ENCODE assay signal across 8 mouse cellular contexts in the genomic region with DNA sequence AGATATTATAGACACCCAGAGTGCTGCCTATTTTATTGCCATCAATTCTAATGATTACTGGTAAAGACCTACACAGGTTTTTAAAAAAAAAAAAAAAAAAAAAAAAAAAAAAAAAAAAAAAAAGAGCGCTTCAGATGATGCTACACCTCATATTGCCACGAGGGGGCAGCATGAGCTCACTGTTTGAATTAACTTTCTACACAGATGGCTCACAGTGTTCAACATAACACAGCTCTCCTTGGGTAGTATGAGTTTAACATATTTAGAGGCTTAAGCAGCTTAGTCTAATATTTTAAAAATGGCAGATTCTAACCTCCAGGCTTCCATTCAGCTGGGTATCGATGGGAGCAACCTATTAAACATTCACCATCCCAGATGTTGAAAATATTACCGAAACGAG. TPM values are rescaled to one million over a fixed set of nuclear protein-coding genes. Genes with fewer than 3 reads are reported as not detected.
DNase-seq lines count a peak whose midpoint lies in the region; ATAC-seq and TF ChIP-seq lines count a peak whose summit lies in the region.

No protein-coding gene starts in this region.

- H3K27me3 ChIP-seq in kidney, adult 2 months (replicated peaks; ENCODE audit: control insufficient read depth, insufficient read depth, low read length) = no peaks in the 10 kb centered on the region; the same call in 1 of the 2 replicates
- no peaks in the 10 kb centered on the region for H3K27me3 ChIP-seq in kidney, embryonic 15.5 days
- H3K27me3 ChIP-seq in G1E (ENCODE audit: insufficient read depth, low read length) = peaks cover 8% of the 10 kb centered on the region; the same call in 1 of the 2 replicates
- no peaks in the 10 kb centered on the region for H3K27me3 ChIP-seq in forebrain, postnatal 0 days (ENCODE audit: insufficient read depth, low read length)
- no peaks in the 10 kb centered on the region for H3K27me3 ChIP-seq in midbrain, embryonic 16.5 days (ENCODE audit: control insufficient read depth, insufficient read depth, low read depth, low read length)

- H3K4me3 ChIP-seq in kidney, adult 2 months (ENCODE audit: insufficient read depth, low read depth, low read length) = no peak overlapping the region
- H3K4me3 ChIP-seq in kidney, embryonic 15.5 days (replicated peaks) = no peak overlapping the region
- H3K4me3 ChIP-seq in G1E (ENCODE audit: low read depth, low read length) = no peak overlapping the region
- no peak overlapping the region for H3K4me3 ChIP-seq in forebrain, postnatal 0 days (ENCODE audit: low read depth, low read length)
- no peak overlapping the region for H3K4me3 ChIP-seq in midbrain, embryonic 16.5 days (ENCODE audit: low read depth, low read length)

- intact Hi-C loops in left cerebral cortex, postnatal 25 days (cut with DNase I) = loop anchor here (2.0 kb wide), 1 partner anchor 425 kb away; no protein-coding TSS in a partner anchor

- no peak for TF ChIP-seq POLR2A in kidney, adult 2 months (IDR thresholded peaks at IDR 0.05; ENCODE audit: low read depth, low read length)

- H3K4me2 ChIP-seq in kidney, embryonic 15.5 days = no peak overlapping the region
- no peak overlapping the region for H3K4me2 ChIP-seq in forebrain, postnatal 0 days (ENCODE audit: low read depth)
- peak overlapping the region; percentile 21 for H3K4me2 ChIP-seq in midbrain, embryonic 16.5 days (ENCODE audit: low read length)

- H3K9ac ChIP-seq in kidney, embryonic 15.5 days = no peak overlapping the region
- H3K9ac ChIP-seq in forebrain, postnatal 0 days = no peak overlapping the region
- no peak overlapping the region for H3K9ac ChIP-seq in midbrain, embryonic 16.5 days (ENCODE audit: low read depth, low read length)

- peak; percentile 40 for TF ChIP-seq CTCF in kidney, adult 2 months (conservative IDR thresholded peaks at IDR 0.05; ENCODE audit: insufficient read depth, insufficient read length, low read depth, low read length)
- TF ChIP-seq CTCF in G1E (IDR thresholded peaks at IDR 0.05; ENCODE audit: low read depth, low read length) = peak; percentile 67; the same call in 1 of the 2 replicates
- peak; percentile 78 for TF ChIP-seq CTCF in forebrain, postnatal 0 days (IDR thresholded peaks at IDR 0.05; ENCODE audit: low read depth)

- H3K36me3 ChIP-seq in kidney, adult 2 months (ENCODE audit: control insufficient read depth, insufficient read depth, low read length) = no peaks in the 10 kb centered on the region
- no peaks in the 10 kb centered on the region for H3K36me3 ChIP-seq in kidney, embryonic 15.5 days
- no peaks in the 10 kb centered on the region for H3K36me3 ChIP-seq in G1E (replicated peaks)
- no peaks in the 10 kb centered on the region for H3K36me3 ChIP-seq in forebrain, postnatal 0 days (ENCODE audit: insufficient read depth)
- H3K36me3 ChIP-seq in midbrain, embryonic 16.5 days (ENCODE audit: control insufficient read depth, insufficient read depth, low read length) = no peaks in the 10 kb centered on the region

- ATAC-seq in kidney, embryonic 15.5 days (replicated peaks; ENCODE audit: low FRiP score) = no peak
- ATAC-seq in G1E (ENCODE audit: extremely low read depth, insufficient number of reproducible peaks, low FRiP score, poor library complexity, severe bottlenecking) = 0 out of 2 replicates have a peak, but pooled peaks have one; percentile 29
- peak; percentile 85 for ATAC-seq in forebrain, postnatal 0 days
- ATAC-seq in midbrain, embryonic 16.5 days = peak; percentile 83

- no peak overlapping the region for H3K27ac ChIP-seq in kidney, adult 2 months (ENCODE audit: insufficient read depth, low read depth, low read length)
- no peak overlapping the region for H3K27ac ChIP-seq in kidney, embryonic 15.5 days
- H3K27ac ChIP-seq in forebrain, postnatal 0 days (ENCODE audit: low read depth, low read length) = no peak overlapping the region
- peak overlapping the region; percentile 61 for H3K27ac ChIP-seq in midbrain, embryonic 16.5 days (ENCODE audit: low read length)

- WGBS in kidney, adult 2 months = 30% methylated on average over 5 of the region's 5 CpGs
- WGBS in kidney, embryonic 15.5 days = 50% methylated on average over 5 of the region's 5 CpGs
- 45% methylated on average over 5 of the region's 5 CpGs for WGBS in forebrain, postnatal 0 days
- 39% methylated on average over 5 of the region's 5 CpGs for whole genome bisulfite sequencing in midbrain, embryonic 16.5 days

- DNase-seq in kidney, adult 2 months = peak; percentile 27
- peak; percentile 25 for DNase-seq in G1E (ENCODE audit: low spot score)
- DNase-seq in c-Kit-positive CD71-positive TER-119-positive erythroid progenitor cells, embryonic 14.5 days (ENCODE audit: low spot score) = peak; percentile 40
- DNase-seq in forebrain, postnatal 0 days = peak; percentile 82
- DNase-seq in left cerebral cortex, postnatal 25 days (ENCODE audit: low spot score in 2 of 2) = peak; percentile 48 to 58
- DNase-seq in spleen, adult 12 weeks (ENCODE audit: low spot score) = no peak

- H3K4me1 ChIP-seq in kidney, adult 2 months (ENCODE audit: control insufficient read depth, insufficient read depth, low read length) = no peaks in the 10 kb centered on the region
- no peaks in the 10 kb centered on the region for H3K4me1 ChIP-seq in kidney, embryonic 15.5 days
- H3K4me1 ChIP-seq in G1E (ENCODE audit: insufficient read depth, low read depth, low read length) = no peaks in the 10 kb centered on the region
- H3K4me1 ChIP-seq in forebrain, postnatal 0 days (ENCODE audit: insufficient read depth) = 0 out of 2 replicates have a peak, but pooled peaks cover 3% of the 10 kb centered on the region
- peaks cover 8% of the 10 kb centered on the region; the same call in 1 of the 2 replicates for H3K4me1 ChIP-seq in midbrain, embryonic 16.5 days (ENCODE audit: control insufficient read depth, insufficient read depth, low read length)

- no peaks in the 10 kb centered on the region for H3K9me3 ChIP-seq in kidney, embryonic 15.5 days (replicated peaks)
- H3K9me3 ChIP-seq in G1E (replicated peaks) = no peaks in the 10 kb centered on the region
- H3K9me3 ChIP-seq in forebrain, postnatal 0 days (ENCODE audit: low read length) = no peaks in the 10 kb centered on the region
- no peaks in the 10 kb centered on the region for H3K9me3 ChIP-seq in midbrain, embryonic 16.5 days (replicated peaks; ENCODE audit: control insufficient read depth, low read length, poor library complexity, severe bottlenecking)

RNA-seq across cellular contexts. Expression of gene Sel1l, which starts 28.7 kb away (rescaled TPM):
- polyA plus RNA-seq in kidney, adult 2 months (2012; rRNA removed) = 26.9 and 32.3 TPM in 2 replicates
- polyA plus RNA-seq in kidney, embryonic 15.5 days (2015; fragmentation: Nextera tagmentation; extraction: Ambion mirVana) = 86.7 and 92.9 TPM in 2 replicates
- total RNA-seq in G1E (2014; fragmentation: Nextera tagmentation) (107 and 119 TPM in 2 replicates), G1E (2017) (67.7 and 80.1 TPM in 2 replicates)
- 57.1 and 64.9 TPM in 2 replicates for polyA plus RNA-seq in G1E (2012)
- total RNA-seq in forebrain, postnatal 0 days (2014; rRNA removed) = 65.2 and 73.4 TPM in 2 replicates
- polyA plus RNA-seq in forebrain, postnatal 0 days (2015; fragmentation: Nextera tagmentation; extraction: Ambion mirVana) = 59.4 and 95.9 TPM in 2 replicates
- total RNA-seq in left cerebral cortex, postnatal 25 days (2021) = 100 to 1,000 TPM; 162 to 163 TPM
- 103 and 113 TPM in 2 replicates for polyA plus RNA-seq in midbrain, embryonic 16.5 days (2015; fragmentation: Nextera tagmentation; extraction: Ambion mirVana)
